Mouse (Mus musculus): Measurements from ENCODE around the gene Ttc7b. TPM values are rescaled to one million over a fixed set of nuclear protein-coding genes. Genes with fewer than 3 reads are reported as not detected.

The Ttc7b gene
- polyA plus RNA-seq, 1 experiment from 2014 or later, result 3.7 TPM

- WGBS, result 78% methylated on average over 8 of the region's 8 CpGs
Observed at GRCm38 (mm10) chr12:100315119-100315885, 205.3 kb downstream of the Ttc7b start.

GRCm38 (mm10) chr12:100313785-100314375 lies 206.7 kb downstream of the Ttc7b start:
- no peak for ATAC-seq (ENCODE audit: low read depth)
- 52% methylated on average over 12 of the region's 12 CpGs for WGBS

More at GRCm38 (mm10) chr12:100315119-100315885, 205.3 kb downstream of the Ttc7b start:
- Histone ChIP-seq H3K4me2 (ENCODE audit: low read depth, low read length) (no peak overlapping the region), H3K36me3 (ENCODE audit: control insufficient read depth, insufficient read depth, low read length) (no peaks in the 10 kb centered on the region), H3K27me3 (ENCODE audit: control insufficient read depth, insufficient read depth, low read depth, low read length) (no peaks in the 10 kb centered on the region), H3K4me3 (ENCODE audit: low read length) (no peak overlapping the region), H3K27ac (ENCODE audit: low read length) (no peak overlapping the region), H3K9ac (ENCODE audit: low read length) (no peak overlapping the region), H3K4me1 (replicated peaks; ENCODE audit: control insufficient read depth, insufficient read depth, low read length) (no peaks in the 10 kb centered on the region), H3K9me3 (ENCODE audit: control insufficient read depth, low read length) (no peaks in the 10 kb centered on the region)
- no peak for ATAC-seq (ENCODE audit: low read depth)

GRCm38 (mm10) chr12:100313209-100313608 lies 207.4 kb downstream of the Ttc7b start:
- no peak overlapping the region for H3K4me3 ChIP-seq (ENCODE audit: low read length)
- no peaks in the 10 kb centered on the region for H3K36me3 ChIP-seq (ENCODE audit: control insufficient read depth, insufficient read depth, low read length)
- WGBS, result 58% methylated on average over 6 of the region's 6 CpGs
- H3K9ac ChIP-seq (ENCODE audit: low read length), result no peak overlapping the region
- ATAC-seq (ENCODE audit: low read depth), result no peak
- H3K4me2 ChIP-seq (ENCODE audit: low read depth, low read length), result no peak overlapping the region
- no peaks in the 10 kb centered on the region for H3K27me3 ChIP-seq (ENCODE audit: control insufficient read depth, insufficient read depth, low read depth, low read length)
- no peak overlapping the region for H3K27ac ChIP-seq (ENCODE audit: low read length)
- H3K9me3 ChIP-seq (ENCODE audit: control insufficient read depth, low read length), result no peaks in the 10 kb centered on the region
- H3K4me1 ChIP-seq (replicated peaks; ENCODE audit: control insufficient read depth, insufficient read depth, low read length), result peaks cover 5% of the 10 kb centered on the region

More at GRCm38 (mm10) chr12:100313785-100314375, 206.7 kb downstream of the Ttc7b start:
- no peaks in the 10 kb centered on the region for H3K36me3 ChIP-seq (ENCODE audit: control insufficient read depth, insufficient read depth, low read length)
- H3K9me3 ChIP-seq (ENCODE audit: control insufficient read depth, low read length), result no peaks in the 10 kb centered on the region
- no peaks in the 10 kb centered on the region for H3K27me3 ChIP-seq (ENCODE audit: control insufficient read depth, insufficient read depth, low read depth, low read length)
- H3K27ac ChIP-seq (ENCODE audit: low read length), result no peak overlapping the region
- no peak overlapping the region for H3K4me3 ChIP-seq (ENCODE audit: low read length)
- H3K9ac ChIP-seq (ENCODE audit: low read length), result no peak overlapping the region
- no peaks in the 10 kb centered on the region for H3K4me1 ChIP-seq (replicated peaks; ENCODE audit: control insufficient read depth, insufficient read depth, low read length)
- H3K4me2 ChIP-seq (ENCODE audit: low read depth, low read length), result no peak overlapping the region

GRCm38 (mm10) chr12:100310471-100311392 lies 209.9 kb downstream of the Ttc7b start:
- 60% methylated on average over 6 of the region's 6 CpGs for WGBS
- Histone ChIP-seq H3K4me2 (ENCODE audit: low read depth, low read length) (no peak overlapping the region), H3K4me3 (ENCODE audit: low read length) (no peak overlapping the region), H3K27ac (ENCODE audit: low read length) (no peak overlapping the region), H3K27me3 (ENCODE audit: control insufficient read depth, insufficient read depth, low read depth, low read length) (no peaks in the 10 kb centered on the region), H3K9ac (ENCODE audit: low read length) (no peak overlapping the region), H3K36me3 (ENCODE audit: control insufficient read depth, insufficient read depth, low read length) (no peaks in the 10 kb centered on the region), H3K4me1 (replicated peaks; ENCODE audit: control insufficient read depth, insufficient read depth, low read length) (peaks cover 13% of the 10 kb centered on the region), H3K9me3 (ENCODE audit: control insufficient read depth, low read length) (no peaks in the 10 kb centered on the region)
- ATAC-seq (ENCODE audit: low read depth), result no peak

GRCm38 (mm10) chr12:100309201-100309600 lies 211.4 kb downstream of the Ttc7b start:
- Histone ChIP-seq H3K9ac (ENCODE audit: low read length) (no peak overlapping the region), H3K27ac (ENCODE audit: low read length) (no peak overlapping the region), H3K4me1 (replicated peaks; ENCODE audit: control insufficient read depth, insufficient read depth, low read length) (peaks cover 16% of the 10 kb centered on the region), H3K4me2 (ENCODE audit: low read depth, low read length) (no peak overlapping the region), H3K27me3 (ENCODE audit: control insufficient read depth, insufficient read depth, low read depth, low read length) (no peaks in the 10 kb centered on the region), H3K36me3 (ENCODE audit: control insufficient read depth, insufficient read depth, low read length) (no peaks in the 10 kb centered on the region), H3K9me3 (ENCODE audit: control insufficient read depth, low read length) (no peaks in the 10 kb centered on the region), H3K4me3 (ENCODE audit: low read length) (no peak overlapping the region)
- 70% methylated on average over 4 of the region's 4 CpGs for WGBS
- no peak for ATAC-seq (ENCODE audit: low read depth)

- ATAC-seq (ENCODE audit: low read depth), result peak; percentile 68
- Histone ChIP-seq H3K9ac (ENCODE audit: low read length) (peak overlapping the region; percentile 40), H3K27me3 (ENCODE audit: control insufficient read depth, insufficient read depth, low read depth, low read length) (no peaks in the 10 kb centered on the region), H3K4me2 (ENCODE audit: low read depth, low read length) (no peak overlapping the region), H3K27ac (ENCODE audit: low read length) (peak overlapping the region; percentile 23; the same call in 1 of the 2 replicates), H3K36me3 (ENCODE audit: control insufficient read depth, insufficient read depth, low read length) (no peaks in the 10 kb centered on the region), H3K4me3 (ENCODE audit: low read length) (no peak overlapping the region), H3K9me3 (ENCODE audit: control insufficient read depth, low read length) (no peaks in the 10 kb centered on the region), H3K4me1 (replicated peaks; ENCODE audit: control insufficient read depth, insufficient read depth, low read length) (peaks cover 16% of the 10 kb centered on the region)
- 28% methylated on average over 8 of the region's 8 CpGs for WGBS
Observed at GRCm38 (mm10) chr12:100307501-100308260, 212.9 kb downstream of the Ttc7b start.

- Histone ChIP-seq H3K27ac (ENCODE audit: low read length) (no peak overlapping the region), H3K36me3 (ENCODE audit: control insufficient read depth, insufficient read depth, low read length) (no peaks in the 10 kb centered on the region), H3K27me3 (ENCODE audit: control insufficient read depth, insufficient read depth, low read depth, low read length) (no peaks in the 10 kb centered on the region), H3K9me3 (ENCODE audit: control insufficient read depth, low read length) (no peaks in the 10 kb centered on the region), H3K9ac (ENCODE audit: low read length) (no peak overlapping the region), H3K4me2 (ENCODE audit: low read depth, low read length) (no peak overlapping the region), H3K4me3 (ENCODE audit: low read length) (no peak overlapping the region), H3K4me1 (replicated peaks; ENCODE audit: control insufficient read depth, insufficient read depth, low read length) (peaks cover 16% of the 10 kb centered on the region)
- WGBS, result 50% methylated on average over 1 of the region's 1 CpGs
- ATAC-seq (ENCODE audit: low read depth), result no peak
Observed at GRCm38 (mm10) chr12:100306336-100306735, 214.3 kb downstream of the Ttc7b start.

GRCm38 (mm10) chr12:100305051-100305673 lies 215.5 kb downstream of the Ttc7b start:
- H3K27me3 ChIP-seq (ENCODE audit: control insufficient read depth, insufficient read depth, low read depth, low read length), result no peaks in the 10 kb centered on the region
- no peak overlapping the region for H3K4me3 ChIP-seq (ENCODE audit: low read length)
- WGBS, result 63% methylated on average over 4 of the region's 4 CpGs
- H3K9ac ChIP-seq (ENCODE audit: low read length), result no peak overlapping the region
- H3K9me3 ChIP-seq (ENCODE audit: control insufficient read depth, low read length), result no peaks in the 10 kb centered on the region
- H3K36me3 ChIP-seq (ENCODE audit: control insufficient read depth, insufficient read depth, low read length), result no peaks in the 10 kb centered on the region
- H3K4me2 ChIP-seq (ENCODE audit: low read depth, low read length), result no peak overlapping the region
- H3K4me1 ChIP-seq (replicated peaks; ENCODE audit: control insufficient read depth, insufficient read depth, low read length), result peaks cover 16% of the 10 kb centered on the region
- peak overlapping the region; percentile 15; the same call in 1 of the 2 replicates for H3K27ac ChIP-seq (ENCODE audit: low read length)
- ATAC-seq (ENCODE audit: low read depth), result no peak
